Mouse (Mus musculus) granulocyte monocyte progenitor cell, adult 5-6 weeks (primary cell): ENCODE results near the gene Cisd2. TPM values are rescaled to one million over a fixed set of nuclear protein-coding genes. Genes with fewer than 3 reads are reported as not detected.

ENCODE experiments used
- ATAC-seq: replicated peaks from 2 replicates; pipeline ENCODE4 v1.8.0; 2016; ENCODE audit warnings: mild to moderate bottlenecking, moderate TSS enrichment, inconsistent platforms; ENCODE audit not compliant: poor library complexity, severe bottlenecking
- total RNA-seq, 2 experiments: library from RNA; stranded (forward) in 1 of 2; stranded (reverse) in 1 of 2; fragments of 200-712, 200-1000 nt in 1 of 2; fragments of >200 nt in 1 of 2; fragmentation: Nextera tagmentation in 1 of 2; gene quantifications; 2 replicates each; pipeline ENCODE4 v1.2.3; 2014 to 2017

Gene Cisd2
- total RNA-seq, 2 experiments from 2014 or later, result 35.9 to 47.6 TPM

DNA sequence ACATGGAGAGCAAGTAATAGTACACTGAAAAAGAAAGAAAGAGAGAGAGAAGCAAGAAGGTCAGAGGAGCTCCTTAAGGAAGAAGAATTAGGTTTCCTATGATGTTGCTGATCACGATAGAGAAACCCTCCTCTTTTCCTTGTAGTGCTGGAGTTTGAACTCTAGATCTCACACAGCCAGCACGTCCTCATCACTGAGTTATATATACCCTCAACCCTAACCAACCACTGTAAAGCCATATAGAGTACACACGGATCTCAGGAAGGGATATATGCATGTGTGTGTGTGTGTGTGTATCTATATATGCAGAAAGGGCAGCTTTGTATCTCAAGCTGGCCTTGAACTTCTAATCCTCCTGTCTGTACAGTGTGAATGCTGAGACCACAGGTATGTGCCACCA is 6.5 kb downstream of the Cisd2 start:
- no peak for ATAC-seq

- no peak for ATAC-seq
These were observed 11.9 kb downstream of the Cisd2 start for GRCm38 (mm10) chr3:135411824-135412223.

GRCm38 (mm10) chr3:135411056-135411455 is 12.7 kb downstream of the Cisd2 start:
- ATAC-seq, result no peak

DNA sequence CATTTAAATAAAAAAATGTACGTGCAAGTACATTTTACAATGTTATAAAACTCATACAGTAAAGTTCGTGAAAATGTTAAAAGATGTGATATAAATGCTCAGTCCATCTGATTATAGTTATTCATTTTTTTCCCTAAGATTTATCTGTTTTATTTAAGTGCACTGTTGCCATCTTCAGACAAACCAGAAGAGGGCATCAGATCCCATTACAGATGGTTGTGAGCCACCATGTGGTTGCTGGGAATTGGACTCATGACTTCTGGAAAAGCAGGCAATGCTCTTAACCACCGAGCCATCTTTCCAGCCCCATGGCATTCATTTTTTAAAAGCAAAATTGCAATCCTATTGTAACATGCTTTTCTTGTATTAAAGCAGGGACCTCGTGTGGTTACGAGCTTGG is 14.5 kb downstream of the Cisd2 start:
- ATAC-seq, result no peak

DNA sequence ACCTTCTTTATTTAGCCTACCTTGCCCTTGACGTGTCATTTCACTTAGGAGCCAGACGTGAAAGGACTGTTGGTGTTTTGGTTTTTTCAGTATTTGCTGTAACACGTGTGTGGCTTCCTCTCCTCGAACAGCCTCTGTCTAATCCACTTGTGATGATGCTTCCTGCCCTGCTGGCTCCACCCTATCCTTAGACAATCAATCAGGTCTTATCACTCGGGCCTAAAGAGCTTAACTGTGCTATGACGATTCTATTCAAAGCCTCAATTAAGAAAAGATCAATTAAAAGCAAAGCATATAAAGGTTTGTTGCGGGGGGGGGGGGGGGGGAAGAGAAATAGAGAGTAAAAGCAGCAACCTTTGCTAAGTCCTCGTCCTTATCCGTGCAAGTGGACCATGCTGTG is 16.4 kb downstream of the Cisd2 start:
- ATAC-seq, result no peak

GRCm38 (mm10) chr3:135404599-135404998 is 19.1 kb downstream of the Cisd2 start:
- ATAC-seq, result peak; percentile 20; the same call in 1 of the 2 replicates

DNA sequence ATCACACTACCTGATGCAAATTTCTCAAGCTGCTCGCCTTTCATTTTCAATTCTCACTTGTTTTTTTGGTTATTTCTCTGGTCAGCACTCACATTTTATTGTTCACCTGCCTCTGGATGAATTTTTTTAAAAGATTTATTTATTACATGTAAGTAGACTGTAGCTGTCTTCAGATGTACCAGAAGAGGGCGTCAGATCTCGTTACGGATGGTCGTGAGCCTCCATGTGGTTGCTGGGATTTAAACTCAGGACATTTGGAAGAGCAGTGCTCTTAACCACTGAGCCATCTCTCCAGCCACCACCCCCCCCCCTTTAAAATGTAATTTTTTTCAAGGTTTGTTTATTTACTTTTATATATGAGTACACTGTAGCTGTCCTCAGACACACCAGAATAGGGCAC is 19.9 kb downstream of the Cisd2 start:
- ATAC-seq, result no peak

DNA sequence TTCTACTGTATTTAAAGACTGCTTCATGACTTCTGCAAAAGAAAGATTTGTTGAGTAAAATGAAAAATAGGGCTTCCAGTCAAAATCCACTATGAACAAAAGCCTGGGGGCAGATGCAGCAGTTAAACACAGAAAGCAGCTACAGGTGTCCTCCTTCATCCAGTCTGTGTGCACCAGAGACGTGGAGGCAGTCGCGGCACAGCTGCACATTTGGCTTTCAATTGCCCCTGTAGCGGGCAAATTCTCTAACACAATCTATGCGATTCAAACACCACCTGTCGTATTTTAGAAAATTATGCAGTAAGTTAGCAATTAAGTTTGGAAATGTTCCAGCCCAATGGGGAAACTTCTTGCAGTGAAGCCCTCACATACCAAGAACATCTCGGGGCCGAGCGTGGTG is 20.5 kb downstream of the Cisd2 start:
- no peak for ATAC-seq

DNA sequence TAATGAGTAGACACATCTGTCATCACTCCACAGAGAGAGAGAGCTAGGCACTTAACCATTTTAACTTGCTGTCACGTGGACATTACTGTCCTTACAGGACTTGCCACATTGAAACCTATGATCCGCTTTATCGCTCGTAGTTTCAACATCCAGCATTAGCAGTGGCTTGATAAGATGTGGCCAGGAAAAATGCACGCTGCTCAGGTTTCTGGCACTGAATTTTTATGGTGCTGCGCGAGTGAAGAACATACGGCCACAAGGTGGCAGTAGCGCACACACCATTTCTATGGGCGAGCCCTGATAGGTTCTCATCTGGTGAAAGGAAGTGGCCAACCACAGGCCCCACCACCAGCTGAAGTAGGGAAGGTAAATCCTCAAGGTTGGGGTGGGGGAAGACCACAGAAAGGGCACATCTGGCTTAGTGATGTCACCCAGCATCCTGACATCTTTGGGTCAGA is 21.5 kb downstream of the Cisd2 start:
- ATAC-seq, result peak; percentile 98

DNA sequence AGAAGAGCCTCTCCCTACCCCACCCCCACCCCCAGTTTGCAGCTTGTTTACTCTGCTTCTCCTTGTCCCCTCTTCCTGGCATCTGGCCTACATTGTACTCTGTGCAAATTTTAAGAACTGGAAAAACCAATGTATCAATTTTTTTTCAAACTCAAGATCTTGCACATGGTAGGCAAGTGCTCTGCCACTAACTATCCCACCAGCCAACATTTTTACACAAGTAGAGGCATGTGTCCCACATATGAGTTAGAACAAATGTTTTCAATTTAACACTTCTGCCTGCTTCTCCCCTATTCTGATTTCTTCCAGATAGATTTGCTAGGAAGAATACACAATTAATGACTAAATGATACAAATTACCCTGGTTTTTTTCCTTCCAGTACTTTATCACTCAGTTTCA is 26.6 kb downstream of the Cisd2 start:
- no peak for ATAC-seq

- ATAC-seq, result no peak
These were observed 27.6 kb downstream of the Cisd2 start for GRCm38 (mm10) chr3:135396081-135396480.

- ATAC-seq, result no peak
These were observed 28.6 kb downstream of the Cisd2 start for GRCm38 (mm10) chr3:135395085-135395484.

GRCm38 (mm10) chr3:135393186-135393585 is 30.5 kb downstream of the Cisd2 start:
- ATAC-seq, result no peak

GRCm38 (mm10) chr3:135379868-135380267 is 43.9 kb downstream of the Cisd2 start:
- ATAC-seq, result no peak

- no peak for ATAC-seq
These were observed 46.3 kb downstream of the Cisd2 start for GRCm38 (mm10) chr3:135377445-135377844.

- ATAC-seq, result no peak
These were observed 47.9 kb downstream of the Cisd2 start for GRCm38 (mm10) chr3:135375836-135376235.

DNA sequence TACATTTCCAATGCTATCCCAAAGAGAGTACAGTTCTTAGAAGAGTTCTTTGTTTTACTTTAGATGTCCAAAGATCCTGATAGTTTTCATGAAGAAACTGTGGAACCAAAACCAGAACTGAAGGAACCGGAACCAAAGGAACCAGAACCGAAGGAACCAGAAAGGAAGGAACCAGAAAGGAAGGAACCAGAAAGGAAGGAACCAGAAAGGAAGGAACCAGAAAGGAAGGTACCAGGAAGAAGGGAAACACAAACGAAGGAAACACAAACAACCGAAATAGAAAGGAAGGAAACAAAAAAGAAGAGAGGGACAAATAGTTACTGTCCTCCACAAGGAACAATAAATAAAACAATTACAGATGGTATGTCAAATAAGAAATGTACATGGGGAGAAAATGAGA is 66.3 kb downstream of the Cisd2 start:
- no peak for ATAC-seq

Other genes with a start within 250 kb of the Cisd2 start
- gene Cenpe, start 211.4 kb downstream of the Cisd2 start, total RNA-seq (2014; fragmentation: Nextera tagmentation), result 25.4 and 28.0 TPM in 2 replicates
- 65.1 and 74.5 TPM in 2 replicates for gene Cenpe, start 211.4 kb downstream of the Cisd2 start, total RNA-seq (2017)
- not detected in 2 replicates for gene Bdh2, start 142.7 kb downstream of the Cisd2 start, total RNA-seq (2014; fragmentation: Nextera tagmentation)
- gene Bdh2, start 142.7 kb downstream of the Cisd2 start, total RNA-seq (2017), result 0.86 TPM in 1 of 2 replicates, not detected in the other
- 1.1 TPM in 1 of 2 replicates, not detected in the other for gene Slc9b2, start 116.2 kb downstream of the Cisd2 start, total RNA-seq (2014; fragmentation: Nextera tagmentation)
- not detected in 2 replicates for gene Slc9b2, start 116.2 kb downstream of the Cisd2 start, total RNA-seq (2017)
- not detected in 2 replicates for gene Slc9b1, start 75.9 kb downstream of the Cisd2 start, total RNA-seq (2014; fragmentation: Nextera tagmentation)
- 0.22 and 0.36 TPM in 2 replicates for gene Slc9b1, start 75.9 kb downstream of the Cisd2 start, total RNA-seq (2017)
- gene Ube2d3, start 14.2 kb upstream of the Cisd2 start, total RNA-seq (2014; fragmentation: Nextera tagmentation), result 413 and 488 TPM in 2 replicates
- gene Ube2d3, start 14.2 kb upstream of the Cisd2 start, total RNA-seq (2017), result 457 and 710 TPM in 2 replicates
- 24.6 and 54.4 TPM in 2 replicates for gene Manba, start 61.7 kb upstream of the Cisd2 start, total RNA-seq (2014; fragmentation: Nextera tagmentation)
- gene Manba, start 61.7 kb upstream of the Cisd2 start, total RNA-seq (2017), result 33.6 and 38.8 TPM in 2 replicates